Comparison of ENCODE assay signal across 17 mouse cellular contexts in the genomic region with DNA sequence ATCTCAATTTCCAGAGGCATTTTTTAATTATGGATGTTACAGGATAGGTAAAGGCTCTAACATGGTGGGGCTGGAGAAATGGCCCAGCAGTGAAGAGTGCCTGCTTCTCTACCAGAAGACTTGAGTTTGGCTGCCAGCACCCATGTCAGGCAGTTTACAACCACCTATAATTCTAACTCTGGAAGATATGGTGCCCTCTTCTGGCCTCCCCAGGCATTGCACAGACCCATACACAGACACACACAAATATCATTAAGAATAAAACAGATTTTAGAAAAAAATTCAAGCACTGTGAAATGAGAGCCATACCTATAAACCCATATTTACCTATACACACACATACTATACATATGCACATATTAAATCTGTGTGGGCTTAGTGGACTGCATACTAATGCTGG.
DNase-seq lines count a peak whose midpoint lies in the region; TF ChIP-seq lines count a peak whose summit lies in the region.
"Had no signal": no experiment of that assay in that cellular context is flagged by ENCODE, and none has a peak within 500 bp of the region (broad histone marks: within the 10 kb centered on the region; RNA-seq: fewer than 3 reads in every experiment).

No protein-coding gene starts in this region.

- no peaks in the 10 kb centered on the region for H3K79me2 ChIP-seq in CH12.LX (replicated peaks; ENCODE audit: control insufficient read depth, extremely low read depth, insufficient read depth, poor library complexity, severe bottlenecking)

- DNase-seq in layer of hippocampus, adult 2 months (ENCODE audit: low spot score in 2 of 2) = no peak
- no peak for DNase-seq in layer of hippocampus, postnatal 25 days (ENCODE audit: extremely low spot score in 1 of 2, low spot score in 1 of 2)
- DNase-seq in 416B (ENCODE audit: low read depth) = peak; percentile 5
- no peak for DNase-seq in CH12.LX (ENCODE audit: extremely low read depth)
- DNase-seq in ZHBTc4 (ENCODE audit: low read depth, low spot score) = peak; percentile 24
- DNase-seq in spleen, adult 12 weeks (ENCODE audit: low spot score) = no peak
- no peak for DNase-seq in neural tube, embryonic 10.5 days (ENCODE audit: extremely low spot score, low spot score)
- no peak for DNase-seq in right cerebral cortex, postnatal 10 days (ENCODE audit: low spot score in 2 of 2)
- DNase-seq: cerebellum, adult 11-12 months; gastrocnemius, postnatal 36 days; kidney, postnatal 36 days; left cerebral cortex, postnatal 4 days; lung, adult 18-20 months had no signal

- H3K9me3 ChIP-seq in CH12.LX (replicated peaks; ENCODE audit: low read length) = peaks cover 3% of the 10 kb centered on the region
- H3K9me3 ChIP-seq: embryonic facial prominence, embryonic 13.5 days had no signal

- no peaks in the 10 kb centered on the region for H3K27me3 ChIP-seq in CH12.LX (replicated peaks)
- H3K27me3 ChIP-seq: embryonic facial prominence, embryonic 13.5 days; heart, embryonic 13.5 days; midbrain, embryonic 13.5 days had no signal

- no peak for TF ChIP-seq EP300 in CH12.LX (IDR thresholded peaks at IDR 0.05; ENCODE audit: low read length)

- H3K9ac ChIP-seq in CH12.LX (ENCODE audit: insufficient read depth, low read depth) = no peak overlapping the region
- H3K9ac ChIP-seq: embryonic facial prominence, embryonic 13.5 days; heart, embryonic 13.5 days; midbrain, embryonic 13.5 days had no signal

- no peaks in the 10 kb centered on the region for H3K36me3 ChIP-seq in CH12.LX (replicated peaks in 1 of 2; ENCODE audit: control insufficient read depth in 1 of 2, insufficient read depth in 1 of 2, low read length in 1 of 2)
- H3K36me3 ChIP-seq: embryonic facial prominence, embryonic 13.5 days; heart, embryonic 13.5 days; midbrain, embryonic 13.5 days had no signal

- no peak overlapping the region for H3K4me3 ChIP-seq in layer of hippocampus, adult 2 months
- H3K4me3 ChIP-seq in CH12.LX (replicated peaks in 1 of 3; ENCODE audit: low read depth in 2 of 3, low read length in 2 of 3, poor library complexity in 1 of 3) = no peak overlapping the region
- H3K4me3 ChIP-seq: embryonic facial prominence, embryonic 13.5 days; heart, embryonic 13.5 days; midbrain, embryonic 13.5 days had no signal

- in situ Hi-C loops in CH12.LX (cut with MboI; ENCODE audit: low pct_ligation_motif_present, low pct_unique_long_range_greater_than_20kb, low sequenced_read_pairs) = no loop called here

- peak; percentile 41 for TF ChIP-seq CTCF in layer of hippocampus, adult 2 months (conservative IDR thresholded peaks at IDR 0.05)
- peak; percentile 12 to 28; a peak in 2 of 4 replicates for TF ChIP-seq CTCF in CH12.LX (conservative IDR thresholded peaks at IDR 0.05 in 1 of 2, IDR thresholded peaks at IDR 0.05 in 1 of 2; ENCODE audit: low read depth in 2 of 2, low read length in 2 of 2)

- no peak overlapping the region for H3K27ac ChIP-seq in layer of hippocampus, adult 2 months
- no peak overlapping the region for H3K27ac ChIP-seq in CH12.LX (ENCODE audit: insufficient read depth, low read depth)
- H3K27ac ChIP-seq: embryonic facial prominence, embryonic 13.5 days; heart, embryonic 13.5 days; macrophage; midbrain, embryonic 13.5 days had no signal

- no peak overlapping the region for H3K4me2 ChIP-seq in CH12.LX (ENCODE audit: insufficient read depth, low read depth, poor library complexity, severe bottlenecking)
- H3K4me2 ChIP-seq: embryonic facial prominence, embryonic 13.5 days; heart, embryonic 13.5 days; midbrain, embryonic 13.5 days had no signal

- no peaks in the 10 kb centered on the region for H3K4me1 ChIP-seq in CH12.LX (ENCODE audit: control insufficient read depth in 1 of 2, insufficient read depth in 2 of 2)
- H3K4me1 ChIP-seq: embryonic facial prominence, embryonic 13.5 days; heart, embryonic 13.5 days had no signal

- peak; percentile 16; the same call in 1 of the 2 replicates for TF ChIP-seq RAD21 in CH12.LX (IDR thresholded peaks at IDR 0.05; ENCODE audit: low read depth, low read length)

- no peak for TF ChIP-seq POLR2A in CH12.LX (IDR thresholded peaks at IDR 0.05; ENCODE audit: low read depth, low read length)

- dilution Hi-C loops in CH12.LX (cut with MboI; ENCODE audit: extremely low pct_ligation_motif_present, extremely low pct_unique_long_range_greater_than_20kb, low sequenced_read_pairs) = no loop called here

TF ChIP-seq in CH12.LX, 34 proteins besides CTCF, POLR2A, EP300 and RAD21:
- no peak for TF ChIP-seq MAX (IDR thresholded peaks at IDR 0.05; ENCODE audit: low read length)
- TF ChIP-seq BHLHE40 (IDR thresholded peaks at IDR 0.05; ENCODE audit: low read depth, low read length) = no peak
- no peak for TF ChIP-seq MXI1 (IDR thresholded peaks at IDR 0.05; ENCODE audit: low read depth, low read length)
- no peak; the same call in 1 of the 2 replicates for TF ChIP-seq SMC3 (IDR thresholded peaks at IDR 0.05; ENCODE audit: low read depth, low read length)
- TF ChIP-seq ZKSCAN1 (IDR thresholded peaks at IDR 0.05; ENCODE audit: borderline replicate concordance, low read depth, low read length) = no peak
- no peak for TF ChIP-seq MAFK (IDR thresholded peaks at IDR 0.05; ENCODE audit: insufficient replicate concordance, low read length)
- no peak for TF ChIP-seq RCOR1 (conservative IDR thresholded peaks at IDR 0.05; ENCODE audit: low read depth, low read length)

Comparison
In these comparisons a context has a peak if more than half of its experiments do, and no peak if none do; other contexts are left out.
1. DNase-seq: peak in 416B (single experiment) and ZHBTc4 (single experiment); none in layer of hippocampus, adult 2 months (0 of 2), layer of hippocampus, postnatal 25 days (0 of 2), CH12.LX (single experiment), spleen, adult 12 weeks (single experiment), neural tube, embryonic 10.5 days (single experiment) and right cerebral cortex, postnatal 10 days (0 of 2).